ENCODE assay signal across 19 mouse cellular contexts in the genomic region with DNA sequence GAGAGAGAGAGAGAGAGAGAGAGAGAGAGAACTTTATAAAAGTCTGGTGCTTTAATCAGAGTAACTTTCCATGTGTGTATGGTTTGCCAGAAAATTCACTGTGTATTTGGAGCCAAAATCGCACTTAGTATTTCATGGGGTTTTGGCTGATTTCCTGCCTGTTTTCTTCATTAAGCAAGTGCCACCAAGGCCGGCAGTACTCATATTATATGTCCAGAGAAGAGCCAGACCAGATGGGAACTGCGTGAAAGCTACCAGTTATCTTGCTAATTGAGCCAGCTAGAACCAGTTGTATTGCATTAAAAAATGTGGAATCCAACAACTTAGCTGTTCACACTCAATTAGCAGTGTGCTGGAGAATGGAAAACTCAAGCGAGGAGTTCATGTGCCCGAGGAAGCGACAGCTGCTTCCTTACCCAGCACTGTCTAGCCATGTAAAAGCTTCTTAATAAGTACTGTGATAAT. TPM values are rescaled to one million over a fixed set of nuclear protein-coding genes. Genes with fewer than 3 reads are reported as not detected.
DNase-seq lines count a peak whose midpoint lies in the region; ATAC-seq and TF ChIP-seq lines count a peak whose summit lies in the region.
"Had no signal": no experiment of that assay in that cellular context is flagged by ENCODE, and none has a peak within 500 bp of the region (broad histone marks: within the 10 kb centered on the region; RNA-seq: fewer than 3 reads in every experiment).

No protein-coding gene starts in this region.

- H3K4me2 ChIP-seq in lung, embryonic 15.5 days, result 0 out of 2 replicates have a peak overlapping the region, but pooled peaks have one; percentile 11
- H3K4me2 ChIP-seq in forebrain, embryonic 16.5 days (ENCODE audit: low read length), result no peak overlapping the region
- no peak overlapping the region for H3K4me2 ChIP-seq in midbrain, postnatal 0 days (ENCODE audit: low read depth, low read length, poor library complexity, severe bottlenecking)
- H3K4me2 ChIP-seq: heart, embryonic 15.5 days had no signal

- peak; percentile 40 to 44 for DNase-seq in cerebellum, postnatal 10 days
- no peak for DNase-seq in cerebellum, adult 8-10 months
- no peak for DNase-seq in lung, postnatal 25 days (ENCODE audit: low spot score)
- DNase-seq in midbrain, postnatal 0 days (ENCODE audit: low spot score), result peak; percentile 83
- no peak for DNase-seq in yolk sac, embryonic 10.5 days (ENCODE audit: low spot score)
- DNase-seq in testis, postnatal 14 days (ENCODE audit: low spot score), result no peak
- DNase-seq: cerebellum, adult 11 months; gastrocnemius, postnatal 10 days; kidney, adult 2 months; layer of hippocampus, postnatal 36 days; liver, postnatal 0 days; thymus, postnatal 25 days had no signal

- no peaks in the 10 kb centered on the region for H3K9me3 ChIP-seq in lung, embryonic 15.5 days
- H3K9me3 ChIP-seq in forebrain, embryonic 16.5 days (ENCODE audit: control insufficient read depth, low read length), result no peaks in the 10 kb centered on the region
- H3K9me3 ChIP-seq in midbrain, postnatal 0 days (ENCODE audit: low read length), result no peaks in the 10 kb centered on the region
- H3K9me3 ChIP-seq: heart, embryonic 15.5 days had no signal

- no peak overlapping the region for H3K4me3 ChIP-seq in lung, embryonic 15.5 days
- no peak overlapping the region for H3K4me3 ChIP-seq in forebrain, embryonic 16.5 days (replicated peaks; ENCODE audit: low read length)
- no peak overlapping the region for H3K4me3 ChIP-seq in midbrain, postnatal 0 days (ENCODE audit: low read depth, low read length)
- H3K4me3 ChIP-seq: heart, embryonic 15.5 days had no signal

- H3K27ac ChIP-seq in lung, embryonic 15.5 days, result no peak overlapping the region
- no peak overlapping the region for H3K27ac ChIP-seq in forebrain, embryonic 16.5 days (ENCODE audit: low read length)
- H3K27ac ChIP-seq in midbrain, postnatal 0 days (ENCODE audit: low read depth, low read length), result no peak overlapping the region
- H3K27ac ChIP-seq: heart, embryonic 15.5 days had no signal

- TF ChIP-seq CTCF in midbrain, postnatal 0 days (IDR thresholded peaks at IDR 0.05), result no peak

- H3K36me3 ChIP-seq in lung, embryonic 15.5 days, result no peaks in the 10 kb centered on the region
- no peaks in the 10 kb centered on the region for H3K36me3 ChIP-seq in forebrain, embryonic 16.5 days (ENCODE audit: control insufficient read depth, insufficient read depth)
- H3K36me3 ChIP-seq in midbrain, postnatal 0 days (ENCODE audit: insufficient read depth, low read length), result no peaks in the 10 kb centered on the region
- H3K36me3 ChIP-seq: heart, embryonic 15.5 days had no signal

- no peak overlapping the region for H3K9ac ChIP-seq in lung, embryonic 15.5 days
- no peak overlapping the region for H3K9ac ChIP-seq in forebrain, embryonic 16.5 days (replicated peaks; ENCODE audit: low read depth, low read length)
- H3K9ac ChIP-seq in midbrain, postnatal 0 days (replicated peaks; ENCODE audit: low read length, poor library complexity, severe bottlenecking), result no peak overlapping the region
- H3K9ac ChIP-seq: heart, embryonic 15.5 days; liver, postnatal 0 days had no signal

- H3K27me3 ChIP-seq in lung, embryonic 15.5 days, result no peaks in the 10 kb centered on the region
- no peaks in the 10 kb centered on the region for H3K27me3 ChIP-seq in forebrain, embryonic 16.5 days (replicated peaks; ENCODE audit: control insufficient read depth, insufficient read depth, low read length)
- H3K27me3 ChIP-seq in midbrain, postnatal 0 days (ENCODE audit: insufficient read depth, low read length), result no peaks in the 10 kb centered on the region
- H3K27me3 ChIP-seq: heart, embryonic 15.5 days had no signal

- ATAC-seq in lung, embryonic 15.5 days (ENCODE audit: borderline replicate concordance, extremely low read depth, low FRiP score, low TSS enrichment), result peak; percentile 87; the same call in 1 of the 2 replicates
- peak; percentile 91 for ATAC-seq in forebrain, embryonic 16.5 days
- no peak for ATAC-seq in midbrain, postnatal 0 days (ENCODE audit: low FRiP score)
- ATAC-seq: liver, postnatal 0 days had no signal

- 46% methylated on average over 6 of the region's 6 CpGs for WGBS in lung, embryonic 15.5 days
- 52% methylated on average over 6 of the region's 6 CpGs for WGBS in forebrain, embryonic 16.5 days
- WGBS in midbrain, postnatal 0 days, result 74% methylated on average over 6 of the region's 6 CpGs

- no peaks in the 10 kb centered on the region for H3K4me1 ChIP-seq in lung, embryonic 15.5 days
- no peaks in the 10 kb centered on the region for H3K4me1 ChIP-seq in forebrain, embryonic 16.5 days (replicated peaks; ENCODE audit: control insufficient read depth, insufficient read depth, low read length)
- no peaks in the 10 kb centered on the region for H3K4me1 ChIP-seq in midbrain, postnatal 0 days (ENCODE audit: insufficient read depth, low read length)
- H3K4me1 ChIP-seq: heart, embryonic 15.5 days had no signal

RNA-seq across cellular contexts. Expression of gene Rgs21, which starts 22.9 kb away (rescaled TPM):
- polyA plus RNA-seq in lung, embryonic 15.5 days (2015; fragmentation: Nextera tagmentation; extraction: Ambion mirVana), result not detected in 2 replicates
- not detected in 2 replicates for polyA plus RNA-seq in forebrain, embryonic 16.5 days (2015; fragmentation: Nextera tagmentation; extraction: Ambion mirVana)
- total RNA-seq in midbrain, postnatal 0 days (2014; rRNA removed), result not detected in 2 replicates
- polyA plus RNA-seq in midbrain, postnatal 0 days (2015; fragmentation: Nextera tagmentation; extraction: Ambion mirVana), result not detected in 2 replicates
- total RNA-seq: adrenal gland, adult 18-20 months; gastrocnemius, postnatal 10 days; layer of hippocampus, postnatal 36 days; MEL had no signal
- polyA plus RNA-seq: heart, embryonic 15.5 days; kidney, adult 2 months; liver, postnatal 0 days; neural tube, embryonic 11.5 days; small intestine, adult 2 months had no signal

Comparison
In these comparisons a context has a peak if more than half of its experiments do, and no peak if none do; other contexts are left out.
1. DNase-seq: peak in cerebellum, postnatal 10 days (2 of 2) and midbrain, postnatal 0 days (single experiment); none in cerebellum, adult 8-10 months (single experiment), lung, postnatal 25 days (single experiment), yolk sac, embryonic 10.5 days (single experiment) and testis, postnatal 14 days (single experiment).